ENCODE assay signal across 7 mouse cellular contexts in the genomic region with DNA sequence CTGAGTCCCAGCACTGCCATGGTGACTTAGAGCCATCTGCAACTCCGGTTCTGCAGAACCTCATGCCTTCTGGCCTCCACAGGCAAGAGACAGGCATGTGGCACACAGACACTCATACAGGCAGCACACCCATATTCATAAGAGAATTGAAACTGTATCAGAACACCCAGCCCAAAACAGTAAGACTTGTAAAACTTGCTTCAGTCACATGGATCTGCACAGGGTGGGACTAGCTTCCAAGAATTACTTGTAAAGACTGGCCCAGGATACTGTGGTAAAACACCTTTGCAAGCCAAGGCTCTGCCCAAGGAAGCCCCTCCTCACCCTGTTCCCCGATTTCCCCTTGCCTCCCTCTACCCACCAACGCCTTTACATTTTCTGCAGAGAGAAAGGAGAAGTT.
DNase-seq lines count a peak whose midpoint lies in the region; ATAC-seq lines count a peak whose summit lies in the region.

No protein-coding gene starts in this region.

- 81% methylated on average over 3 of the region's 3 CpGs for whole genome bisulfite sequencing in heart, embryonic 12.5 days
- 85% methylated on average over 3 of the region's 3 CpGs for WGBS in liver, embryonic 12.5 days (ENCODE audit: insufficient replicate concordance)
- 66% methylated on average over 3 of the region's 3 CpGs for WGBS in stomach, embryonic 15.5 days

- no peak overlapping the region for H3K9ac ChIP-seq in heart, embryonic 12.5 days
- H3K9ac ChIP-seq in liver, embryonic 12.5 days = no peak overlapping the region
- no peak overlapping the region for H3K9ac ChIP-seq in stomach, embryonic 15.5 days

- H3K4me3 ChIP-seq in heart, embryonic 12.5 days = no peak overlapping the region
- no peak overlapping the region for H3K4me3 ChIP-seq in liver, embryonic 12.5 days
- no peak overlapping the region for H3K4me3 ChIP-seq in stomach, embryonic 15.5 days (replicated peaks)

- no peaks in the 10 kb centered on the region for H3K9me3 ChIP-seq in heart, embryonic 12.5 days (replicated peaks)
- H3K9me3 ChIP-seq in liver, embryonic 12.5 days (replicated peaks) = no peaks in the 10 kb centered on the region
- no peaks in the 10 kb centered on the region for H3K9me3 ChIP-seq in stomach, embryonic 15.5 days

- ATAC-seq in heart, embryonic 12.5 days (ENCODE audit: insufficient number of reproducible peaks, low FRiP score) = no peak
- 0 out of 2 replicates have a peak, but pooled peaks have one; percentile 17 for ATAC-seq in liver, embryonic 12.5 days
- peak; percentile 13; the same call in 1 of the 2 replicates for ATAC-seq in erythroblast, adult 5-6 weeks (replicated peaks; ENCODE audit: low FRiP score, poor library complexity, severe bottlenecking)
- no peak for ATAC-seq in stomach, embryonic 15.5 days (ENCODE audit: insufficient read depth, low FRiP score, low read depth)

- H3K27me3 ChIP-seq in heart, embryonic 12.5 days (replicated peaks) = no peaks in the 10 kb centered on the region
- no peaks in the 10 kb centered on the region for H3K27me3 ChIP-seq in liver, embryonic 12.5 days (replicated peaks)
- H3K27me3 ChIP-seq in stomach, embryonic 15.5 days (replicated peaks) = no peaks in the 10 kb centered on the region

- peak overlapping the region; percentile 49; the same call in 1 of the 2 replicates for H3K27ac ChIP-seq in heart, embryonic 12.5 days (ENCODE audit: poor library complexity, severe bottlenecking)
- no peak overlapping the region for H3K27ac ChIP-seq in liver, embryonic 12.5 days
- H3K27ac ChIP-seq in stomach, embryonic 15.5 days = peak overlapping the region; percentile 52

- no peak for DNase-seq in heart, adult 8-10 months (ENCODE audit: low spot score)
- no peak for DNase-seq in liver
- DNase-seq in frontal cortex, postnatal 14 days (ENCODE audit: low spot score in 2 of 2) = no peak

- no peak overlapping the region for H3K4me2 ChIP-seq in heart, embryonic 12.5 days
- no peak overlapping the region for H3K4me2 ChIP-seq in liver, embryonic 12.5 days
- H3K4me2 ChIP-seq in stomach, embryonic 15.5 days = no peak overlapping the region

- H3K36me3 ChIP-seq in heart, embryonic 12.5 days = peaks cover 83% of the 10 kb centered on the region
- peaks cover 100% of the 10 kb centered on the region for H3K36me3 ChIP-seq in liver, embryonic 12.5 days
- peaks cover 39% of the 10 kb centered on the region for H3K36me3 ChIP-seq in stomach, embryonic 15.5 days

- H3K4me1 ChIP-seq in heart, embryonic 12.5 days (replicated peaks) = peaks cover 51% of the 10 kb centered on the region
- H3K4me1 ChIP-seq in liver, embryonic 12.5 days = no peaks in the 10 kb centered on the region
- H3K4me1 ChIP-seq in stomach, embryonic 15.5 days = peaks cover 4% of the 10 kb centered on the region; the same call in 1 of the 2 replicates

Comparison
In these comparisons a context has a peak if more than half of its experiments do, and no peak if none do; other contexts are left out.
1. ATAC-seq: peak in liver, embryonic 12.5 days (single experiment) and erythroblast, adult 5-6 weeks (single experiment); none in heart, embryonic 12.5 days (single experiment) and stomach, embryonic 15.5 days (single experiment).